Mouse (Mus musculus) v-Abl transformed pro-B cells (cell line): ENCODE measurements at regions not wholly inside any gene's neighbourhood (a gene's known extent, or its start where the extent isn't known, plus 50 kb on each side); places are given as distances from the start of the nearest gene placed in this dataset.

Source experiments
- in situ Hi-C, 2 experiments: fragments of 400-800 bp; cut with MboI; formaldehyde crosslinking; loops; one replicate each; pipeline ENCODE4 v1.15.1; 2025; ENCODE audit not compliant: unreplicated experiment in 2 of 2

- in situ Hi-C loops, result no loop called here
Observed at GRCm38 (mm10) chr11:63388247-63388646, 259.5 kb downstream of the Pmp22 start.

GRCm38 (mm10) chr11:63391478-63391877 lies 262.7 kb downstream of the Pmp22 start:
- in situ Hi-C loops, result no loop called here

- in situ Hi-C loops, result no loop called here
Observed at GRCm38 (mm10) chr11:63392378-63392777, 263.6 kb downstream of the Pmp22 start.

- in situ Hi-C loops, result no loop called here
Observed at GRCm38 (mm10) chr11:63394201-63394600, 265.4 kb downstream of the Pmp22 start.

GRCm38 (mm10) chr11:63396386-63396785 lies 267.6 kb downstream of the Pmp22 start:
- in situ Hi-C loops, result no loop called here

GRCm38 (mm10) chr11:63402741-63403140 lies 274.0 kb downstream of the Pmp22 start:
- in situ Hi-C loops, result no loop called here

- in situ Hi-C loops, result no loop called here
Observed at GRCm38 (mm10) chr11:63404719-63405118, 275.9 kb downstream of the Pmp22 start.

- in situ Hi-C loops, result no loop called here
Observed at GRCm38 (mm10) chr11:63409431-63409830, 280.6 kb downstream of the Pmp22 start.

GRCm38 (mm10) chr11:63410921-63411320 lies 282.1 kb downstream of the Pmp22 start:
- in situ Hi-C loops, result no loop called here

GRCm38 (mm10) chr11:63412364-63412991 lies 283.7 kb downstream of the Pmp22 start:
- in situ Hi-C loops, result no loop called here

GRCm38 (mm10) chr11:63413106-63413505 lies 284.3 kb downstream of the Pmp22 start:
- in situ Hi-C loops, result no loop called here

GRCm38 (mm10) chr11:63413621-63414020 lies 284.8 kb downstream of the Pmp22 start:
- in situ Hi-C loops, result no loop called here

GRCm38 (mm10) chr11:63418042-63418776 lies 289.4 kb downstream of the Pmp22 start:
- in situ Hi-C loops, result no loop called here

GRCm38 (mm10) chr11:63420341-63420740 lies 291.6 kb downstream of the Pmp22 start:
- in situ Hi-C loops, result no loop called here

- in situ Hi-C loops, result no loop called here
Observed at GRCm38 (mm10) chr11:63422069-63422468, 293.3 kb downstream of the Pmp22 start.

GRCm38 (mm10) chr11:63424319-63424718 lies 295.5 kb downstream of the Pmp22 start:
- in situ Hi-C loops, result no loop called here

GRCm38 (mm10) chr11:63425741-63426140 lies 297.0 kb downstream of the Pmp22 start:
- in situ Hi-C loops, result no loop called here

- in situ Hi-C loops, result no loop called here
Observed at GRCm38 (mm10) chr11:63453786-63454185, 325.0 kb downstream of the Pmp22 start.

GRCm38 (mm10) chr11:63454910-63455531 lies 326.2 kb downstream of the Pmp22 start:
- in situ Hi-C loops, result no loop called here

- in situ Hi-C loops, result no loop called here
Observed at GRCm38 (mm10) chr11:63456356-63456755, 327.6 kb downstream of the Pmp22 start.

GRCm38 (mm10) chr11:63457250-63457649 lies 328.5 kb downstream of the Pmp22 start:
- in situ Hi-C loops, result no loop called here

GRCm38 (mm10) chr11:63460146-63460545 lies 331.4 kb downstream of the Pmp22 start:
- in situ Hi-C loops, result no loop called here
